Mouse (Mus musculus) CH12.LX (cell line): ENCODE data around the gene Capn1.

ENCODE experiments used
- CHD2 ChIP-seq: IDR thresholded peaks from 2 replicates; pipeline ENCODE4 v1.6.1; 2011; ENCODE audit warnings: low read length, improper control_type of control experiment
- CTCF ChIP-seq, 2 experiments: IDR thresholded peaks in 1 of 2; conservative IDR thresholded peaks in 1 of 2; 2 replicates each; pipeline ENCODE4 v1.5.1; 2011 to 2012; ENCODE audit warnings: low read depth in 2 of 2, low read length in 2 of 2, improper control_type of control experiment in 1 of 2, inconsistent platforms in 1 of 2, mild to moderate bottlenecking in 1 of 2, moderate library complexity in 1 of 2
- GABPA ChIP-seq: IDR thresholded peaks from 2 replicates; pipeline ENCODE4 v1.6.1; 2012; ENCODE audit warnings: low read depth, low read length, improper control_type of control experiment, inconsistent platforms; ENCODE audit not compliant: insufficient replicate concordance
- MAFK ChIP-seq: IDR thresholded peaks from 2 replicates; pipeline ENCODE4 v1.6.1; 2011; ENCODE audit warnings: low read length, improper control_type of control experiment; ENCODE audit not compliant: insufficient replicate concordance
- MEF2A ChIP-seq: IDR thresholded peaks from 2 replicates; pipeline ENCODE4 v1.6.1; 2014; ENCODE audit warnings: low read depth, mild to moderate bottlenecking, inconsistent platforms, low read length, improper control_type of control experiment, borderline replicate concordance
- NELFE ChIP-seq: IDR thresholded peaks from 2 replicates; pipeline ENCODE4 v1.6.1; 2011; ENCODE audit warnings: low read depth, low read length, improper control_type of control experiment
- POLR2A ChIP-seq: IDR thresholded peaks from 2 replicates; pipeline ENCODE4 v1.6.1; 2011; ENCODE audit warnings: low read depth, mild to moderate bottlenecking, improper control_type of control experiment, low read length
- RAD21 ChIP-seq: IDR thresholded peaks from 2 replicates; pipeline ENCODE4 v1.6.1; 2011; ENCODE audit warnings: low read depth, mild to moderate bottlenecking, low read length, improper control_type of control experiment, moderate library complexity
- SIN3A ChIP-seq: IDR thresholded peaks from 2 replicates; pipeline ENCODE4 v1.6.1; 2012; ENCODE audit warnings: low read length, improper control_type of control experiment, inconsistent platforms
- TBP ChIP-seq: conservative IDR thresholded peaks from 2 replicates; pipeline ENCODE4 v1.6.1; 2011; ENCODE audit warnings: low read depth, low read length, improper control_type of control experiment
- USF2 ChIP-seq: conservative IDR thresholded peaks from 2 replicates; pipeline ENCODE4 v1.6.1; 2011; ENCODE audit warnings: low read depth, low read length, improper control_type of control experiment
- ZC3H11A ChIP-seq: IDR thresholded peaks from 2 replicates; pipeline ENCODE4 v1.6.1; 2012; ENCODE audit warnings: low read depth, mild to moderate bottlenecking, inconsistent platforms, low read length, improper control_type of control experiment
- ZKSCAN1 ChIP-seq: IDR thresholded peaks from 2 replicates; pipeline ENCODE4 v1.6.1; 2012; ENCODE audit warnings: low read depth, inconsistent platforms, low read length, improper control_type of control experiment, borderline replicate concordance
- ZNF384 ChIP-seq: IDR thresholded peaks from 2 replicates; pipeline ENCODE4 v1.6.1; 2012; ENCODE audit warnings: low read depth, low read length, improper control_type of control experiment, inconsistent platforms

GRCm38 (mm10) chr19:5990921-5991320 is 24.8 kb downstream of the Capn1 start:
- no peak for TF ChIP-seq USF2
- no peak for TF ChIP-seq RAD21
- no peak for TF ChIP-seq CTCF (conservative IDR thresholded peaks at IDR 0.05 in 1 of 2, IDR thresholded peaks at IDR 0.05 in 1 of 2; ENCODE audit: low read depth in 2 of 2, low read length in 2 of 2)
- TF ChIP-seq NELFE = no peak
- no peak for TF ChIP-seq TBP
- TF ChIP-seq ZNF384 = no peak
- TF ChIP-seq GABPA = no peak
- TF ChIP-seq ZKSCAN1 = no peak
- no peak for TF ChIP-seq ZC3H11A
- no peak for TF ChIP-seq MEF2A
- TF ChIP-seq MAFK = no peak
- no peak for TF ChIP-seq SIN3A
- TF ChIP-seq POLR2A = no peak
- TF ChIP-seq CHD2 = no peak
